Mouse (Mus musculus) liver, postnatal 0 days (tissue): ENCODE results near the gene Gm3002.
"Not testable (repeated sequence)": the region's sequence is repeated elsewhere in the genome, so short reads cannot be mapped to it uniquely, and the experiment has no call there.

Source experiments
- CTCF ChIP-seq: sonication (generic); IDR thresholded peaks from 2 replicates; pipeline ENCODE4 v1.5.1; 2016; ENCODE audit warnings: antibody characterized with exemption, low read depth
- EP300 ChIP-seq: IDR thresholded peaks from 2 replicates; pipeline ENCODE4 v1.6.1; 2016; ENCODE audit warnings: antibody characterized with exemption, low read depth, mild to moderate bottlenecking

DNA sequence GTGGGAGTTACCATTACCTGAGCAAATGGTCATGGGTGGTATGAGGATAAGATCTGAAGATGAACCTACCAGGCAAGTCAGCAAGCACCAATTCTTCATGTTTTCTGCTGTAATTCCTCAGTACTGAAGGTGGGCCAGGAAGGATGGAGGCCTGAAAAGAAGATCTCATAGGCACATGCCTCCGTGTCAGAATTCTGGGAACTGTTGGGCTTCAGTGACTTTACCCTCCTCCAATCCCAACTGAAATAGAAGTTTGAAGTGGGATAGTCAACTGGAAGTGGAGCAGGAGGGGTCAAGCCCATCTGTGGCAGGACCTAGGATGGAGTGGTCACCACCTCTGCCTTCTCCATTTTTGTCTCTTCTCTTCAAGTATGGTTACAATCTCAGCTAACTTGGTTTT, 74.0 kb downstream of the Gm3002 start, which contains the start of gene Gm2916:
- TF ChIP-seq CTCF, EP300: not testable (repeated sequence)
